Mouse (Mus musculus): ENCODE data around the gene Ttc14. TPM values are rescaled to one million over a fixed set of nuclear protein-coding genes. Genes with fewer than 3 reads are reported as not detected.

Gene Ttc14
- total RNA-seq, 1 experiment: 44.1 TPM

- no peak overlapping the region for H3K9ac ChIP-seq (ENCODE audit: insufficient read depth, low read depth, low read length, poor library complexity, severe bottlenecking)
- H3K4me3 ChIP-seq (ENCODE audit: insufficient read depth in 1 of 2, low read depth in 1 of 2, low read length in 2 of 2, poor library complexity in 1 of 2, severe bottlenecking in 1 of 2): no peak overlapping the region
- DNase-seq (ENCODE audit: low read depth, low spot score): no peak
- H3K9me3 ChIP-seq (ENCODE audit: control insufficient read depth, insufficient read depth, low read depth, low read length): no peaks in the 10 kb centered on the region
- peaks cover 0 to 2% of the 10 kb centered on the region in 2 experiments; a peak in 1 of 4 replicates for H3K4me1 ChIP-seq (ENCODE audit: control insufficient read depth in 2 of 2, insufficient read depth in 2 of 2, low read length in 2 of 2, poor library complexity in 1 of 2)
- in situ Hi-C loops (cut with MboI; ENCODE audit: low sequenced_read_pairs in 2 of 2, unreplicated experiment in 2 of 2): loop anchor here in 1 of 2 experiments (10.0 kb wide), 1 partner anchor 100 kb away; no protein-coding TSS in a partner anchor
- H3K36me3 ChIP-seq (ENCODE audit: control insufficient read depth, insufficient read depth, low read length, poor library complexity, severe bottlenecking): no peaks in the 10 kb centered on the region
- H3K27ac ChIP-seq (ENCODE audit: insufficient read depth, low read depth, low read length, poor library complexity, severe bottlenecking): no peak overlapping the region
- TF ChIP-seq ZNF384 (IDR thresholded peaks at IDR 0.05; ENCODE audit: low read depth, low read length) (no peak), ZC3H11A (IDR thresholded peaks at IDR 0.05; ENCODE audit: borderline replicate concordance, low read depth, low read length) (peak; percentile 92)
Measured at GRCm38 (mm10) chr3:33824135-33824946, 24.7 kb downstream of the Ttc14 start.

- DNase-seq (ENCODE audit: low read depth, low spot score): no peak
- in situ Hi-C loops (cut with MboI; ENCODE audit: low sequenced_read_pairs in 2 of 2, unreplicated experiment in 2 of 2): no loop called here
- no peaks in the 10 kb centered on the region for H3K36me3 ChIP-seq (ENCODE audit: control insufficient read depth, insufficient read depth, low read length, poor library complexity, severe bottlenecking)
- no peak overlapping the region for H3K9ac ChIP-seq (ENCODE audit: insufficient read depth, low read depth, low read length, poor library complexity, severe bottlenecking)
- H3K4me1 ChIP-seq (ENCODE audit: control insufficient read depth in 2 of 2, insufficient read depth in 2 of 2, low read length in 2 of 2, poor library complexity in 1 of 2): no peaks in the 10 kb centered on the region; a peak in 1 of 4 replicates
- no peaks in the 10 kb centered on the region for H3K9me3 ChIP-seq (ENCODE audit: control insufficient read depth, insufficient read depth, low read depth, low read length)
- H3K4me3 ChIP-seq (ENCODE audit: insufficient read depth in 1 of 2, low read depth in 1 of 2, low read length in 2 of 2, poor library complexity in 1 of 2, severe bottlenecking in 1 of 2): no peak overlapping the region
- no peak overlapping the region for H3K27ac ChIP-seq (ENCODE audit: insufficient read depth, low read depth, low read length, poor library complexity, severe bottlenecking)
- no peak for TF ChIP-seq HCFC1 (IDR thresholded peaks at IDR 0.05; ENCODE audit: borderline replicate concordance, insufficient read depth, low read length)
- no peak for TF ChIP-seq MAFK (IDR thresholded peaks at IDR 0.05; ENCODE audit: insufficient read depth, low read depth, low read length)
- no peak for TF ChIP-seq ZC3H11A (IDR thresholded peaks at IDR 0.05; ENCODE audit: borderline replicate concordance, low read depth, low read length)
- TF ChIP-seq ZNF384 (IDR thresholded peaks at IDR 0.05; ENCODE audit: low read depth, low read length): no peak
- no peak for TF ChIP-seq CHD2 (IDR thresholded peaks at IDR 0.05; ENCODE audit: low read depth, low read length)
Measured at GRCm38 (mm10) chr3:33832351-33832750, 32.7 kb downstream of the Ttc14 start.

- Histone ChIP-seq H3K36me3 (ENCODE audit: control insufficient read depth, insufficient read depth, low read length, poor library complexity, severe bottlenecking) (no peaks in the 10 kb centered on the region), H3K9ac (ENCODE audit: insufficient read depth, low read depth, low read length, poor library complexity, severe bottlenecking) (no peak overlapping the region), H3K9me3 (ENCODE audit: control insufficient read depth, insufficient read depth, low read depth, low read length) (no peaks in the 10 kb centered on the region), H3K4me3 (ENCODE audit: insufficient read depth in 1 of 2, low read depth in 1 of 2, low read length in 2 of 2, poor library complexity in 1 of 2, severe bottlenecking in 1 of 2) (no peak overlapping the region), H3K4me1 (ENCODE audit: control insufficient read depth in 2 of 2, insufficient read depth in 2 of 2, low read length in 2 of 2, poor library complexity in 1 of 2) (no peaks in the 10 kb centered on the region; a peak in 1 of 4 replicates), H3K27ac (ENCODE audit: insufficient read depth, low read depth, low read length, poor library complexity, severe bottlenecking) (no peak overlapping the region)
- no peak for DNase-seq (ENCODE audit: low read depth, low spot score)
- in situ Hi-C loops (cut with MboI; ENCODE audit: low sequenced_read_pairs in 2 of 2, unreplicated experiment in 2 of 2): no loop called here
- no peak for TF ChIP-seq HCFC1 (IDR thresholded peaks at IDR 0.05; ENCODE audit: borderline replicate concordance, insufficient read depth, low read length)
- TF ChIP-seq ZNF384 (IDR thresholded peaks at IDR 0.05; ENCODE audit: low read depth, low read length): no peak
- TF ChIP-seq MAFK (IDR thresholded peaks at IDR 0.05; ENCODE audit: insufficient read depth, low read depth, low read length): no peak
- no peak for TF ChIP-seq ZC3H11A (IDR thresholded peaks at IDR 0.05; ENCODE audit: borderline replicate concordance, low read depth, low read length)
- TF ChIP-seq CHD2 (IDR thresholded peaks at IDR 0.05; ENCODE audit: low read depth, low read length): no peak
Measured at GRCm38 (mm10) chr3:33836576-33836975, 36.9 kb downstream of the Ttc14 start.

- peak overlapping the region in 1 of 2 experiments; percentile 12; a peak in 1 of 4 replicates for H3K4me3 ChIP-seq (ENCODE audit: insufficient read depth in 1 of 2, low read depth in 1 of 2, low read length in 2 of 2, poor library complexity in 1 of 2, severe bottlenecking in 1 of 2)
- in situ Hi-C loops (cut with MboI; ENCODE audit: low sequenced_read_pairs in 2 of 2, unreplicated experiment in 2 of 2): no loop called here
- TF ChIP-seq ZNF384 (IDR thresholded peaks at IDR 0.05; ENCODE audit: low read depth, low read length): no peak
- no peak for TF ChIP-seq ZC3H11A (IDR thresholded peaks at IDR 0.05; ENCODE audit: borderline replicate concordance, low read depth, low read length)
- TF ChIP-seq CHD2 (IDR thresholded peaks at IDR 0.05; ENCODE audit: low read depth, low read length): no peak
- TF ChIP-seq HCFC1 (IDR thresholded peaks at IDR 0.05; ENCODE audit: borderline replicate concordance, insufficient read depth, low read length): no peak
- no peak for TF ChIP-seq MAFK (IDR thresholded peaks at IDR 0.05; ENCODE audit: insufficient read depth, low read depth, low read length)
- H3K27ac ChIP-seq (ENCODE audit: insufficient read depth, low read depth, low read length, poor library complexity, severe bottlenecking): no peak overlapping the region
- H3K9ac ChIP-seq (ENCODE audit: insufficient read depth, low read depth, low read length, poor library complexity, severe bottlenecking): no peak overlapping the region
- no peak for DNase-seq (ENCODE audit: low read depth, low spot score)
- no peaks in the 10 kb centered on the region for H3K9me3 ChIP-seq (ENCODE audit: control insufficient read depth, insufficient read depth, low read depth, low read length)
- peaks cover 0 to under 1% of the 10 kb centered on the region in 2 experiments; a peak in 1 of 4 replicates for H3K4me1 ChIP-seq (ENCODE audit: control insufficient read depth in 2 of 2, insufficient read depth in 2 of 2, low read length in 2 of 2, poor library complexity in 1 of 2)
- no peaks in the 10 kb centered on the region for H3K36me3 ChIP-seq (ENCODE audit: control insufficient read depth, insufficient read depth, low read length, poor library complexity, severe bottlenecking)
Measured at GRCm38 (mm10) chr3:33838877-33839276, 39.2 kb downstream of the Ttc14 start.
